Mouse (Mus musculus) right cerebral cortex, postnatal 36 days (tissue): ENCODE measurements around the gene Nptn.
"Not testable (repeated sequence)": the region's sequence is repeated elsewhere in the genome, so short reads cannot be mapped to it uniquely, and the experiment has no call there.

ENCODE experiments used
- DNase-seq, 2 experiments: peaks; one replicate each; pipeline ENCODE4 v3.0.0; 2022; ENCODE audit warnings: low spot score in 2 of 2, mixed read lengths in 1 of 2

Gene Nptn

DNA sequence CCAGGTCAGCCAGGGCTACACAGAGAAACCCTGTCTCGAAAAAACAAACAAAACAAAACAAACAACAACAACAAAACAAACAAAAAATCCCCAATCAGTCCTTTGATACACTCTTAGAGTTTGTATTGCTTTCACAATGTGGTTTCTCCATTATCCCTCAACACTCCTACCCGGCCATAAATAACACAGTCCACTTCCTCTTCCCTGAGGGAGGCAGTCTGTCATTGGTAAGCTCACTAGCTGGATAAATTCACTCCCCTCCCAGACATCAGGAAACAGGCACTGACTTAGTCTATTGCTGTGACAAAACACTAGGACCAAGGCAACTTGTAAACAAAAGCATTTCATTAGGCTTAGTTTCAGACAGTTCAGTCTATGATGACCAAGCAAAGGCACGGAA lies 21.8 kb upstream of the Nptn start:
- DNase-seq, result no peak

DNA sequence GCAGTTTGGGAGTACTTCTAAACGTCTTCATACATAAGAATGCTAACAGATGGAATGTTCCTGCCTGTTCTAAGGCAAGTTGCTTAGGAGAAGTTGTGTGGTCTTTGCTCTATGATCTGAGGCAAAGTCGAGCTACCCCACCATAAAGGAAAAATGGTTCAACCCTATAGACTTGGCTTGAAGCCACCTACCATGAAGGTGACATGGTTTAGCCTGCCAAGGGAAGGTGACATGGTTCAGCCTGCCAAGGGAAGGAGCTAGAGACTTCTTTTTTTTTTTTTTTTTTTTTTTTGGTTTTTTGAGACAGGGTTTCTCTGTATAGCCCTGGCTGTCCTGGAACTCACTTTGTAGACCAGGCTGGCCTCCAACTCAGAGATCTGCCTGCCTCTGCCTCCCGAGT lies 16.1 kb upstream of the Nptn start:
- DNase-seq, result not testable (repeated sequence)

DNA sequence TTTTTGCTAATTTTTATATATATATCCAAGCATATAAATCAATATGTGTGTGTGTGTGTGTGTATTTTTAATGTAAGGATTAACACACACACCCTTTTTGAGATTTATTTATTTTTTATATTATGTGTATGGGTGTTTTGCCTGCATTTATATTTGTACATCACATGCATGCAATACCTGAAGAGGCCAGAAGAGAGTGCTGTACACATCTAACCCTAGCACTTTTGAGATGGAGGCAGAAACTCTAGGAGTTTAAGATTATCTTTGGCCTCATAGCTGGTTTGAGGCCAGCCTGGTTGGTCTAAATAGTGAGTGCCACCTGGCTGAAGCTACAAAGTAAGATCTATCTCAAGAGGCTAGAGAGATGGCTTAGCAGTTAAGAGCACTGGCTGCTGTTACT lies 14.4 kb upstream of the Nptn start:
- no peak for DNase-seq

DNA sequence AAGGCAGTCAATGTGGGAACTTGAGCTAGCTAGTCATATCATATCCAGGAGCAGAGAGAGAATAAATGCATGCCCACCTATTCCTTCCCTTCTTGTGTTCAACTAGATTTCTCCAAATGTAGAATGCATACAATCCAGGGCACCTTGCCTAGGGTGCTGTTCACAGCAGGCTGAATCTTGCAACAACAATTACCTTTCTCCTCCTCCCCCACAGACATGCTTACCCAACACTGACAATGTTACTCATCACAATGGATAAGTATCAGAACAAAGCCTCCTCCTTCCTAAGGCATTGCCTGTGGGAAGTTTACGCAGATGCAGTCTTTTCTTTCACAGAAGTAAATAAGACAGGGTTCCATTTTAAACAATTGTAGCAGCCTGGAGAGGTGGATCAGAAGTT lies 11.0 kb upstream of the Nptn start:
- DNase-seq, result no peak

DNA sequence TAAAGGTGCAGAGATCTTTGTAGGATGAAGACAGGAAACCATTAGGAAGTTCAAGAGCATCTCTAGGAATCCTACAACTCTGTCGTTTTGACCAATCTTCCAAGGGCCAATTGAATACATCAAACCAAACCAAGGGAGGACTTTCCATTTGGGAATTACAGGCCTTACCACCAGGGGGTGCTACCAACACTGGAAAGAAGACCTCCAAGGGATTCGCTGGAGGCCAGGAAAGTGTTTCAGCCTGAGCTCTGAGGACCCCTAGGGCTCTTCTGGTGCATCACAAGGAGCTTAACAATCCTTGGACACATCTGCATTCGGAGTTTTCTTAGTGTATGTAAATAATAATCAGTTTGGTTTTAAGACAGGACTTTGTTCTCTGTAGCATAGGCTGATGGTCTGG lies 3.4 kb upstream of the Nptn start:
- DNase-seq, result peak; percentile 77 to 82

DNA sequence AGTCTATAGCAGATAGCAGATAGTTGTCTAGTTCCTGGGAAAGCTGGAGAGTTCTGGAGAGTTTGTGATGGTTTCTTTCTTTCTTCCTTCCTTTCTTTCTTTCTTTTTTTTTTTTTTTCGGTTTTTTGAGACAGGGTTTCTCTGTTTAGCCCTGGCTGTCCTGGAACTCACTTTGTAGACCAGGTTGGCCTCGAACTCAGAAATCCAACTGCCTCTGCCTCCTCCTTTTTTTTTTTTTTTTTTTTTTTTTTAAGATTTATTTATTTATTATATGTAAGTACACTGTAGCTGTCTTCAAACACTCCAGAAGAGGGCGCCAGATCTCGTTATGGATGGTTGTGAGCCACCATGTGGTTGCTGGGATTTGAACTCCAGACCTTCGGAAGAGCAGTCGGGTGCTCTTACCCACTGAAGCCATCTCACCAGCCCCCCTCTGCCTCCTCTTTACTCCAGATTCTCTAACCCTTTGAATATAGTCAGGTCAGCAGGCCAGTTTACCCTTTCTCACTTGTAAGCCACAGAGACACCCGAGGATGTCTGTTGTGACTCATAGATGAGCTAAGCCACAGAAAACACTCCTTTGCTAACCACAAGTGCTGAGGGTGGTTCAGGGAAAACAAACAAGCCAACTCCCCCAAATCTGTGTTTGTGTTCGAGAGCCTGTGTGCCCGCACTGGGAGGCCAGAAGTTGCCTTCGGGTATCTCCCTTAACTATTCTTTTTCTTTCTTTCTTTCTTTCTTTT lies 1.4 kb upstream of the Nptn start:
- DNase-seq, result not testable (repeated sequence)

DNA sequence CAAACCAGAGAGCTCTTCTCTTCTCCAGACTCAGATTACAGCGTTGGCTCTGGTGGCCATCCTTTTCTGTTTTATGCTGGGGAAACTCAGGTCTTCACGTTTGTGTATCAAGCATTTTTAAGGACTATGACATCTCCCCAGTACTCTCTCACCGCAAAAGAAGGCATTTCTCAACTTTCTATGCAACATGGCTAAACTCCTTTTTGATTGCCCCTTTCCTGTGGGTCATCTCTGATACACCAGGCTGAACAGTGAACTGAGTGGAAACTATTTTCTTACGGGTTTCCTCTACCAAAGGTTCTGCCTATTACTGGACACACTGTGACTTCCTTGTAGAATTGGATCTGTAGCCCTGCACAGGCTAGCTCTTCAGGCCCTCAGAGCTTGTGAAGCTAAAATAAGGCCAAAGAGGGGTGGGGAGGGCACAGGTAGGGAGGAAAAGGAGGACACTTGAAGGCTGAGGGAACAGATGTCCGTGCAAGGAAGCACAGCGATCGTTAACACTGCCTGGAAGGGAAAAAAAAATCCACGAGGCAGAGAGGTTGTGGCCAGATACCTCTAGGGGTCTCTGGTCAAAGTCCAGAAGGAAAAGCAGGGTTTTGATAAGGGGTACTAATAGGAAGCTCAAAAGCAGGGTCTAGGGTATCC lies 633 bp upstream of the Nptn start:
- DNase-seq, result no peak

DNA sequence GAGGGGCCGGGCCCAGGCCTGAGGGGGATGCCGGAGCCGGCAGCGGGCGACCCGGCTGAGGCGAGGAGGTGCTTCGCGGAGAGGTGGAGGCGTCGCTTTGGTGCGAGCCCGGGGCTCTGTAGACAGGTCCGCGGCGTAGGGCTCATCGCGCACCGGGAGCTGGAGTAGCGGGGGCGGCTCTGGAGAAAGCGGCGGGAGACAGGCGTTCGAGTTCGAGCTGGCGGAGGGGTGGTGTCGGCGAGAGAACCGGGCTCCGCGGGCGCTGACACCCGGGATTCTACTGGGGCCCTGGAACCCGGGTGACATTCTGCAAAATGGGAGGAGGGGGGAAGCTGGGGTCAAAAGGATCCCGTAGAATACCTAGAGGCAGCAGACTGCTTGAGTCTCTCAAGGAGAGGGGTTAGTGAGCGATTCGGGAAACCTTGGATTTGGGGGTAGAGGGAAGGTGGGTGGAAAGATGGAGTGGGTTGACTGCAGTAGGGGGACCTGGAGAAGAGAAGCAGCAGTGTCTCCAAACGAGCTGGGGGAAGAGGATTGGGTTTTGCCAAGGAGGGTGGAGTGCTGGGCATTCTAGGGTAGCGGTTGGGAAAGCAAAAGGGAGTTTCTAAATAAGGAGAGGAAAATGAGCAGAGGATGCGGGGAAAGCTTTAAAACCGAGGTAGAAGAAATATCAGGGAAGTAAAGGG lies 684 bp downstream of the Nptn start:
- peak; percentile 35 to 47 for DNase-seq

DNA sequence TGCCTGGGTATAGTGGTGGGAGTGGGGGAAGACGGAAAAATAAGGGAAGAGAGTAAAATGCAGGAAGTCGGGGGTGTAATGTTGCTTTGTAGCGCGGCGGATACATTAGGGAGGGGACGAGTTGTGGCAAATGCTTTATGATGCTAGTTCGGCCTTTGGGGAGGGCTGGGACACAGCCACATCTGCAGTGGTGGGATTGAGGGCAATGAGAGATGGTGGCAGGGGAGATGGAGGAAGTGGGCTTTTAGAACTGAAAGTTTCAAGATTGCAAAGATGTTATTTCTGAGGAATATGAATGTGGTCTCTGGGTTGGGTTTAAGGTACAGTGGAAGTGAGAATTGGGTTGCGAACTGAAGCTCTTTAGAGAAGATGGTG lies 1.2 kb downstream of the Nptn start:
- no peak for DNase-seq

DNA sequence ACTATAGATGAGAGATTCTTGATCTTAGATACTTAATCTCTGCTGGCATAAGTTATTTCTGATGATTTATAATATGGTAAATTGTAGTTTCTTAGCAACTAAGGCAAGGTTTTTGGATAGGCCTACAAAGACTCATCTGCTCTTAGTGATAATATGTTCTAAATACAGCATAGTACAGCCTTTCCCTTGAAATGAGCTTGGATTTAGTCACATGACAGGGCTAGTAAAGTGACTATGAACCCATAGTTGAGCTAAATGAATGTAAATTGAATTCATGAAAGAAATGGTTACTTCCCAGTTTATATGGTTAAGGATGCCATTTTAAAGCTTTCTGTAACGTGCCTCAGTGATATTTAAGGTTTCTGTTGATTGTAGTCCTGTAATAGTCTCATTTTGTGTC lies 2.3 kb downstream of the Nptn start:
- no peak for DNase-seq

DNA sequence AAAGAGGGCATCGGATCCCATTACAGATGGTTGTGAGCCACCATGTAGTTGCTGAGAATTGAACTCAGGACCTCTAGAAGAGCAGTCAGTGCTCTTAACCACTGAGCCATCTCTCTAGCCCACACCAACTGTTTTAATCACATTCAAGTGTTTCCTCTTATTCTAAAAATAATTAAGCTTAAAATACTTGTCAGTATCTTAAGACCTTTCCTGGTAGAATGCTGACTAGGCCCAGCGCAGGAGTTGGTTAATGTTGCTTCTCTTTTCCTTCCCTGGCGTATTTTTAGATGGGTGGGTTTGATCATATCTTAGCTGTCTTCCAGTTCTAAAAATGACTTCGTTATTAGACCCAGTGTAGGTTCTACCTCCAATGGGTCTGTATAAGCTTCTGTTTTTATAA lies 6.6 kb downstream of the Nptn start:
- DNase-seq, result no peak

DNA sequence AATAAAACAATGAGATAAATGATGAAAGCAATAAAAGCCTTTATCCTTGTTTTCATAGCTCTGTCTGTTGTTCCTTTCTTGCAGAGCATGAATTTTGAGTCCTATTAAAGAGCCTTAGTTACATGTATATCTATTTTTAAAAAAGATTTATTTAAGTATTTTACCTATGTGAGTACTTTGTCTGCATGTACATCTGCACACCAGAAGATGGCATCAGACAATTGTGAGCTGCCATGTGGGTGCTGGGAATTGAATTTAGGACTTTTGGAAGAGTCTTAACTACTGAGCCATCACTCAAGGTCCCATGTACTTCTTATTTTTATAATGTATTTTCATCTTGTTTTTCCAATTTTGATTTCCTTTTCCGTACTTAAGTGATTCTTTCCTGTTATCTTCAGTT lies 13.3 kb downstream of the Nptn start:
- DNase-seq, result no peak

DNA sequence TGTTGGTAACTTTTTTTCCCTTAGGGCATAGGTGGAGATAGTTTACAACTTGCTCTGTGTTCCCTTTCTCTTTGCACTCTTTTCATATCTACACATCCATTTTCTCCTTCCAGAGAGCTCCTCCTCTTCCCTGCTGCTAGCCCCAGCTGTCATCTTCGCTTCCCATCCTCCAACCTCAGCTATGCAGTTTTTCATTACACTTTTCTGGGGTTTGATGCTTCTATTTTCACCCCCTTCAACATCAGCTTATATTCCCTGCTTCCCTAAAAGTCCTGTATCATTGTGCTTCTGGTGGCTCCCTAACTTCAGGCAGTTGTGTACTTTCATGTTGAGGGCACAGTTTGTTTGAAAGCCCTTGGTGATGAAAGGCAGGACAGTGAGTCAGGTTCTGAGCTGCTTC lies 31.8 kb downstream of the Nptn start:
- DNase-seq, result peak in 1 of 2 experiments; percentile 10

DNA sequence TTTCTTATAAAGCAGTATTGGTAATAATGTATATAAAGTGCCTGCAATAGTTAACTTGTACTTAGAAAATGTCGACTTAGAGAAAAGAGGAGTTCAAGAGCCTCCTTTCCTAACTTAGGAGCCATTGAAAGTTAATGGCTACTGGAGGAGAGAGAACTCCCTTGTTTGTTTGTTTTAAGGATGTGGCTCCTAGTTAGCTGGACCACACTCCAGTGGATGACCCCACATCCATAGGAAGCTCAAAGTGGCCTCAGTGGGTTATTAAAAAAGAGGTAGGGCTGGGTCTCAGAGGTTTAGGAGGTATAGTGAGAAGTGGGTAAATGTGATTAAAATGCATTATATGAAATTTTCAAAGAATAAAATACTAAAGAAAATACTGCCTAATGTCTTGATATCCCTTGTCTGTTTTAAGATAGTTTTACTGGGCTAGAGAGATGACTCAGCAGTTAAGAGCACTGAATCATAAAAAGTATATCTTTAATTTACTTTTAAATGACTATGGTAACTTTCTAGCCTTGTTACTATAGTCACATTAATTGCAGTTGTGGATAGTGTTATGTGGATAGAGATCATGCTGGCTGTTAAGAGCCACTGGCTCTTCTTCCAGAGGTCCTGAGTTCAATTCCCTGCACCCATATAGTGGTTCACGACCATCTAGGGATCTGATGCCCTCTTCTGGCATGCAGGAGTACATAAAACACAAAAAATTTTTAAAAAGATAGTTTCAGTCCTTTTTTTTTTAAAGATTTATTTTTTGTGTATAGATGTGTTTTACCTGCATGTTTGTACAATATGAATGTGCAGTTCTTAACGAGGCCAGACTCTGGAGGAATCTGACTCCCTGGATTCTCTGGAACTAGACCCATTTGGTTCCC lies 33.3 kb downstream of the Nptn start:
- DNase-seq, result no peak

DNA sequence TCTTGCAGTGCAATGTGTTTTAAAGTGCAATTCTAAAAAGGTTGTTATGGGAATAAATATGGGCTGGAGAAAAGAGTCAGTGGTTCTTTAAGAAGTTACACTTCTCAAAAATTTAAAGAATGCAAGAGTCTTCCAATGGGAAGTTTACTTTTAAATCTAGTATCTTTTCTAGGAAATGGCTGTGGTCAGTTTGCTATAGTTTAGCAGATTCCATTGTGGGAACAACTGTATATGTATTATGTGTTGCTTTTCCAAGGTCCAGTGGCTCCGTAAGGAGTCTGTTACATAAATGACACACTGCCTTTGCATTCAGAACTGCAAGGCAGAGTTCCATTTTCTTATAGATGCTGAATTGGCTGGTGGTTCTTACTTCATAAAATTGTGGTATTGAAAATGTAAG lies 41.0 kb downstream of the Nptn start:
- no peak for DNase-seq

DNA sequence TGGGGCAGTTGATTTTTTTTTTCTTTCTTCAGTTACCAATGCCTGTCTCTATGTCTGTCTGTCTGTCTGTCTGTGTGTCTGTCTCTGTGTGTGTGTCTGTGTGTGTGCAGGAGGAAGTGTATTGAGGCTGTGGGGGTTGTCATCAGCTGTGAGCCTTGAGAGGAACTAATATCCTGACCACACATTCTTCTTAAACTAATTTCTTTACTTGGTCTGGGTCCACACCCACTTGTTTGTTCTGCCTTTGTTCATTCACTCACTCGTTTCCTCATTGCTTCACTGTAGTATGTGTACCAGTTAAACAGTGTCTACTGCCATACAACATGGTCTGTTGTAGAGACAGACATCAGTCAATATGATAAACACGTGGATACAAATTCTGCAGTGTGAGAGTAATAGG lies 45.2 kb downstream of the Nptn start:
- no peak for DNase-seq

DNA sequence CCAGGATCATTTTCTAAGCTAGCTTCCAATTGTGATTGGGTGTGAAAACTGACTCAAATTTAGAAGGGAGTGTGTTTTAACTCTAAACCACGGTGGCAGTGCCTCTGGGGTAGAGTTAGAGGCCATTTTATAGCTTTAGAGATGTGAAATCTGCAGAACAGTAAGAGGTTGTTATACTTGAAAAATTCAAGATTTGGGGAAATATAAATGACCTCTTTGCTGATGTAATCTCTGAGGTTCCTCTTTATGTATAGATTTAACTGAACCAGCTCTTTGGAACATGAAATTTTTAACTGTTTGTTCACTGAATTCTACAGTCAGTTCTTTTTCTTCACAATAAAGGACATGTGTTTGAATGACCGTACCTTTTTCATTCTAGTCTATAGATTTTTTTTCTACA lies 48.4 kb downstream of the Nptn start:
- DNase-seq, result no peak

DNA sequence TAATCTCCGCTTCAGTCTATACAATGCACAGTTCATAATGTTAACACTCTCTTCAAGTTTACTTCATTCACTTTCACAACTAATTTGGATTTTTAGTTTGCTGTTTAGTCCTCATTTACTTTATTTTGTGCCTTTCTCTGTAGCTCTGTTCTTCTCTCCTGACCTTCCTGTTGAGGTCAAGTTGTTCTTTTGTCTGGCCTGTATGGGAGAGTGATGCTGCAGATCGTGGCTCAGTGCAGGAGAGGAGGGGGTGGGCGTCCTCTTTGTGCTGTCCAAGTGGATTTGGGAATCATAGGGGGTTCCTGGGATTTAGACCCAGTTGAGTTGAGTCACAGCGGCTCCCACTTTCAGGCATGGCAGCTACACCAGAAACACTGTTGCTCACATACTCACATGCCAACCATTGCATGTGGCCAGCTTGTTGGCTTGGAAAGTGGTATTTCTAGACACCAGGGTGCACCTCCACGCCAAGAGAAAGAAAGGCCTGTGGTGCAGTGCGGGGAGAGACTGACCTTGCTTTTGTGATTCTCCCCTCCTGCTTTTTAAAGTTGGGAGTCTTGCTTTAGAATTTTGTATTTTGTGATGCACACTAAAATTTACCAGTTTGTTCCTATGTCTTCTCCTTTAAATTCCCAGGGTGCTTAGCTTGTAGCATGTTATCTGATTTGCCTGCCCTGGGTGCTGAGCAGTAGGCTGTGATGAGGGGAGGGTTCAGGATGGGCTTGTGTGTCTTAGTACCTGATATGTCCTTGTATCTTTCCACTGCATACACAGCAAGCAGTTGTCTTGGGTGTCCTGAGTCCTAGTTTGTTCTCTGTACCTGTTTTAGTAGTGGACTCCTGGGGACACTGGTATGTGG lies 66.6 kb downstream of the Nptn start:
- no peak for DNase-seq

DNA sequence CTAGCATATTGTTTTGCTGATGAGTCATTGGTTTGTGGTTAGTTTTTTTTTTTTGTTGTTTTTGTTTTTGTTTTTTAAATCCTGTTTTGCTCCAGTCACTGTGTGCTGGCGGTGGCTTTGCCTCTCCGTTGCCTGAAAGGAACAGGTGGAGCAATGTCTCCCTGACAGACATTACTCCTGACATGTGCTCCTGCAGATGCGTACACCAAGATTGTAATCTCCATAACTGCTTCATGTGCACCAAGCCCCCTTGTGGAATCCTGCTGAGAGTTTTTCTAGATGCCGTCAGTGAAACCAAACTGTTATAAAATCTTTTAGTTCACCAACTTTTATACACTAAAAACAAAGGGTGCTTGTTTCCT lies 67.2 kb downstream of the Nptn start:
- DNase-seq, result no peak

DNA sequence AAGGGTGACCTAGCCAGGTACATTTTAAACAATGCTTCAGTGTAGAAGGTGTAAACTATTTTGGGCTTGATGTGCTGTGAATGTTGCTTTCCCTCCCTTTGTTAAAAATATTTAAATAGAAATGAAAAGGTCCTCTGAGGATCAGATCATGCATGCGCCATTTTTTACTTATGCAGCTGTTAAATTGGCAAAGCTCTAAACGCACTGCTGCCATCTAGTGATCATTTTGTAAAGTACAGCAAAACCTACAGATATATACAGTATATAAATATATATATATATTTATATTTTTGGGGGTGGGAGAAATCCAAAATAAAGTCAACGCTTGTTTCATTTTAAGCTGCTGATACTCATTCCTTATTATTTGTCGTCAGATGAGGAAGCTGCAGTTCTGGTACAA lies 70.0 kb downstream of the Nptn start:
- DNase-seq, result no peak

DNA sequence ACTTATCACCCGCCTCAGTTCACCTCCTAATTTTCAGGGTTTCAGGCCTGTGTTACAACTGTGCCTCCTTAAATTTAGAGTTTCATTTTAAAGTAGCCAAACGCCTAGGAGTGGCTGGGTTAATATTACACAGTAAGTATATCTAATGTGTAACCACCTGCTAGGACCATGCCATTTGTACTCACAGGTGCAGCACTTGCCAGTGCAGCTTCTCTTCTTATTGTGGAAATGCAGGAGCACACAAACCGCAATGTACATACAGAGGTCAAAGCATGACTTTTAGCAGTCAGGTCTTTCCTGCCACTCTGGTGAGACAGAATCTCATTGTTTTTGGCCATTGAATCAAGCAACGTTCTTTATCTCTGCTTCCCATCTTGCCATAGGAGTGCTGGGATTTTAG lies 72.5 kb downstream of the Nptn start:
- no peak for DNase-seq
